Mouse (Mus musculus) ES-E14 (cell line): ENCODE measurements at regions not wholly inside any gene's neighbourhood (a gene's known extent, or its start where the extent isn't known, plus 50 kb on each side); places are given as distances from the start of the nearest gene placed in this dataset.

Experiments used
- DNase-seq: peaks from one replicate; pipeline ENCODE4 v3.0.0-alpha.2; 2013; ENCODE audit warnings: low read depth, low spot score
- H3K27ac ChIP-seq: 2 replicates; pipeline ENCODE4 v1.5.1; 2012; ENCODE audit warnings: low read depth, mild to moderate bottlenecking, low read length, moderate library complexity, mixed read lengths; ENCODE audit not compliant: poor library complexity, insufficient read depth, severe bottlenecking
- H3K36me3 ChIP-seq: 2 replicates; pipeline ENCODE4 v1.6.1; 2012; ENCODE audit warnings: mild to moderate bottlenecking, low read length, moderate library complexity, mixed read lengths; ENCODE audit not compliant: control insufficient read depth, poor library complexity, insufficient read depth, severe bottlenecking
- H3K4me1 ChIP-seq, 2 experiments: fragments of 150-350 bp in 1 of 2; sonication (generic) in 1 of 2; 2 replicates each; pipeline ENCODE4 v1.6.1; 2012; ENCODE audit warnings: low read length in 2 of 2, mild to moderate bottlenecking in 1 of 2, mixed read lengths in 1 of 2; ENCODE audit not compliant: control insufficient read depth in 2 of 2, insufficient read depth in 2 of 2, poor library complexity in 1 of 2
- H3K4me3 ChIP-seq, 2 experiments: fragments of 150-350 bp in 1 of 2; sonication (generic) in 1 of 2; 2 replicates each; pipeline ENCODE4 v1.5.1; 2012; ENCODE audit warnings: low read length in 2 of 2, low read depth in 1 of 2, mild to moderate bottlenecking in 1 of 2, mixed read lengths in 1 of 2; ENCODE audit not compliant: insufficient read depth in 1 of 2, poor library complexity in 1 of 2, severe bottlenecking in 1 of 2
- H3K9ac ChIP-seq: 2 replicates; pipeline ENCODE4 v1.6.1; 2012; ENCODE audit warnings: low read depth, mild to moderate bottlenecking, low read length, mixed read lengths; ENCODE audit not compliant: poor library complexity, insufficient read depth, severe bottlenecking
- H3K9me3 ChIP-seq: fragments of 150-350 bp; sonication (generic); 2 replicates; pipeline ENCODE4 v1.6.1; 2012; ENCODE audit warnings: low read depth, mild to moderate bottlenecking, low read length; ENCODE audit not compliant: control insufficient read depth, insufficient read depth
- CHD2 ChIP-seq: IDR thresholded peaks from 2 replicates; pipeline ENCODE4 v1.6.1; 2014; ENCODE audit warnings: mild to moderate bottlenecking, low read depth, low read length, inconsistent platforms
- HCFC1 ChIP-seq: IDR thresholded peaks from 2 replicates; pipeline ENCODE4 v1.6.1; 2012; ENCODE audit warnings: low read length, inconsistent platforms, borderline replicate concordance; ENCODE audit not compliant: insufficient read depth
- MAFK ChIP-seq: IDR thresholded peaks from 2 replicates; pipeline ENCODE4 v1.6.1; 2014; ENCODE audit warnings: mild to moderate bottlenecking, low read depth, low read length, inconsistent platforms; ENCODE audit not compliant: insufficient read depth
- ZC3H11A ChIP-seq: IDR thresholded peaks from 2 replicates; pipeline ENCODE4 v1.6.1; 2012; ENCODE audit warnings: low read depth, mild to moderate bottlenecking, inconsistent platforms, low read length, borderline replicate concordance
- ZNF384 ChIP-seq: IDR thresholded peaks from 2 replicates; pipeline ENCODE4 v1.6.1; 2012; ENCODE audit warnings: low read depth, low read length, inconsistent platforms
- in situ Hi-C, 2 experiments: fragments of 600-800 bp; cut with MboI; formaldehyde crosslinking; loops; one replicate each; pipeline ENCODE4 v1.15.1; 2025; ENCODE audit warnings: low sequenced_read_pairs in 2 of 2, inconsistent platforms in 1 of 2; ENCODE audit not compliant: unreplicated experiment in 2 of 2

DNA sequence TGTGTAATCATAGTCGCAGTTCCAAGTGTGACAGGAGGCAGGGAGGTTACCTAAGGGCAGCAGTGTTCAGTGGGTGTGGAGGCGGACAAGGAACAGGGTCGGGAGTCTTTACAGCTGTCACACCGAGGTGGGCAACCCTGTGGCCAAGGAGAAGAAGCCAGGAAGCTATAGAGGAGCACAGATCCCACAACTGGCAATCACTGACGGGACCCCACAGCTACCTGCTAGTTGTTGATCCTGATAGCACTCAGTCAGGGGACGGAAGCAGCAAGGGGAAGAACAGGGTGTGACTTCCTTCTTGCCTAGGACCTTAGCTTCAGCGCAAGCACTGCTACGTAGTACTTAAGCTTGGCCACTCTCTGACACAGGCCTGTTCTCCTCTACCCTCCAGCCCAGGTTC, 188.2 kb downstream of the Irx2 start:
- H3K4me1 ChIP-seq: peaks cover 2 to 20% of the 10 kb centered on the region in 2 experiments; a peak in 2 of 4 replicates
- H3K4me3 ChIP-seq: no peak overlapping the region
- no peak overlapping the region for H3K27ac ChIP-seq
- H3K36me3 ChIP-seq: no peaks in the 10 kb centered on the region
- in situ Hi-C loops: no loop called here
- no peak overlapping the region for H3K9ac ChIP-seq
- TF ChIP-seq ZNF384: no peak
- TF ChIP-seq HCFC1: no peak
- no peak for TF ChIP-seq ZC3H11A
- TF ChIP-seq MAFK: no peak
- H3K9me3 ChIP-seq: no peaks in the 10 kb centered on the region
- DNase-seq: no peak

- H3K4me1 ChIP-seq: peaks cover 2 to 20% of the 10 kb centered on the region in 2 experiments; a peak in 2 of 4 replicates
- in situ Hi-C loops: no loop called here
- no peak overlapping the region for H3K27ac ChIP-seq
- peak; percentile 46 for DNase-seq
- H3K36me3 ChIP-seq: no peaks in the 10 kb centered on the region
- H3K9ac ChIP-seq: no peak overlapping the region
- TF ChIP-seq MAFK: no peak
- TF ChIP-seq ZNF384: no peak
- no peak for TF ChIP-seq HCFC1
- TF ChIP-seq CHD2: no peak
- no peak for TF ChIP-seq ZC3H11A
- H3K9me3 ChIP-seq: no peaks in the 10 kb centered on the region
- no peak overlapping the region for H3K4me3 ChIP-seq
Observed at GRCm38 (mm10) chr13:72817521-72817920, 188.9 kb downstream of the Irx2 start.

GRCm38 (mm10) chr13:72817930-72818329, 189.3 kb downstream of the Irx2 start:
- no peak overlapping the region for H3K4me3 ChIP-seq
- in situ Hi-C loops: no loop called here
- no peaks in the 10 kb centered on the region for H3K36me3 ChIP-seq
- TF ChIP-seq HCFC1: no peak
- TF ChIP-seq ZNF384: no peak
- no peak for TF ChIP-seq MAFK
- no peak for TF ChIP-seq CHD2
- no peak for TF ChIP-seq ZC3H11A
- no peak overlapping the region for H3K9ac ChIP-seq
- peak overlapping the region; percentile 41 for H3K27ac ChIP-seq
- no peaks in the 10 kb centered on the region for H3K9me3 ChIP-seq
- no peak for DNase-seq
- H3K4me1 ChIP-seq: peaks cover 2 to 20% of the 10 kb centered on the region in 2 experiments; a peak in 2 of 4 replicates

- no peak overlapping the region for H3K27ac ChIP-seq
- no peaks in the 10 kb centered on the region for H3K9me3 ChIP-seq
- H3K9ac ChIP-seq: no peak overlapping the region
- in situ Hi-C loops: no loop called here
- no peak for TF ChIP-seq HCFC1
- no peak for TF ChIP-seq ZC3H11A
- no peak for TF ChIP-seq MAFK
- no peak for TF ChIP-seq ZNF384
- no peak for TF ChIP-seq CHD2
- H3K4me1 ChIP-seq: peaks cover 0 to 3% of the 10 kb centered on the region in 2 experiments; a peak in 1 of 4 replicates
- no peaks in the 10 kb centered on the region for H3K36me3 ChIP-seq
- H3K4me3 ChIP-seq: no peak overlapping the region
- no peak for DNase-seq
Observed at GRCm38 (mm10) chr13:72826613-72827012, 198.0 kb downstream of the Irx2 start.

DNA sequence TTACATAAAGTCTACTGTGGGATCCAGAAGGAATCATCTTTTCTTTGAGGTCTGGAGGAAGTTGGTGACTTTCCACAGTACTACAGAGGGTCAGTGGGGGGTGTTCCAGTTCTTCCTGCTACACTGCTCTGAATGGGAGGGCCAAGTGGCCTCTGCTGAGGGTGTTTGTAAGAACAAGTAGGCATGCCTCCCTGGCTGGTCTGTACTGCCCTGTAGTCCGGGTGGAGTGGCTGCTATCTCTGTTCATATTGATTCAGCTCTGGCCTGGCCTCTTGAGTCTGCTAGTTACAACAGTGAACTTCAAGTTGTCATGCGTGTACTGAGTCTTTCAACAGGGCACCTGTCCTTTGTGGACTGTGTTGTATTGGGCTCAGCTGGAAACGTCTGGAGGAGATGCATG, 200.7 kb downstream of the Irx2 start:
- H3K4me3 ChIP-seq: no peak overlapping the region
- DNase-seq: no peak
- H3K4me1 ChIP-seq: peaks cover 0 to 3% of the 10 kb centered on the region in 2 experiments; a peak in 1 of 4 replicates
- in situ Hi-C loops: no loop called here
- no peaks in the 10 kb centered on the region for H3K9me3 ChIP-seq
- H3K27ac ChIP-seq: no peak overlapping the region
- TF ChIP-seq ZC3H11A (no peak), CHD2 (no peak), MAFK (no peak)
- H3K36me3 ChIP-seq: no peaks in the 10 kb centered on the region
- H3K9ac ChIP-seq: no peak overlapping the region
